Mouse (Mus musculus): ENCODE measurements around the gene Atp5j. TPM values are rescaled to one million over a fixed set of nuclear protein-coding genes. Genes with fewer than 3 reads are reported as not detected.

Gene Atp5j
- polyA plus RNA-seq (2012; rRNA removed; ENCODE audit: low replicate concordance) = 170 and 191 TPM in 2 replicates

GRCm38 (mm10) chr16:84835441-84835822, at the start of gene Atp5j:
Gene Atp5j, minus strand, starts transcription at chr16:84835625.

GRCm38 (mm10) chr16:84834745-84835440, 532 bp downstream of the Atp5j start, which contains the start of gene Gabpa:
Gene Gabpa, plus strand, starts transcription at chr16:84834925.

Other genes with a start within 250 kb of the Atp5j start
- 10.5 and 11.8 TPM in 2 replicates for gene Mrpl39, start 99.9 kb downstream of the Atp5j start, polyA plus RNA-seq (2012; rRNA removed; ENCODE audit: low replicate concordance)
- gene Jam2, start 61.5 kb downstream of the Atp5j start, polyA plus RNA-seq (2012; rRNA removed; ENCODE audit: low replicate concordance) = 23.5 and 37.0 TPM in 2 replicates
- 8.2 and 11.8 TPM in 2 replicates for gene Gabpa, start 700 bp downstream of the Atp5j start, polyA plus RNA-seq (2012; rRNA removed; ENCODE audit: low replicate concordance)

Measured in subcutaneous adipose tissue, adult 2 months (tissue).